Mouse (Mus musculus) intestine, embryonic 14.5 days (tissue): ENCODE results near the gene Srgap3. TPM values are rescaled to one million over a fixed set of nuclear protein-coding genes. Genes with fewer than 3 reads are reported as not detected.
A peak's percentile ranks its signal among the peaks of the same experiment; 100 is the strongest.

Source experiments
- ATAC-seq: fragments of 200-750 bp; cut with Nextera tagmentation; replicated peaks from 2 replicates; pipeline ENCODE4 v1.8.0; 2017; ENCODE audit warnings: low read depth, moderate number of reproducible peaks, moderate TSS enrichment, moderate library complexity; ENCODE audit not compliant: low FRiP score, low TSS enrichment
- DNase-seq: peaks from one replicate; pipeline ENCODE4 v3.0.0-alpha.2; 2018; ENCODE audit warnings: low spot score
- H3K27ac ChIP-seq: fragments of 300-500 bp; sonication (generic); 2 replicates; pipeline ENCODE4 v1.5.1; 2014; ENCODE audit warnings: low read depth, mild to moderate bottlenecking, control low read depth
- H3K27me3 ChIP-seq: fragments of 300-500 bp; sonication (generic); replicated peaks from 2 replicates; pipeline ENCODE4 v1.6.1; 2014; ENCODE audit warnings: low read length, control low read depth; ENCODE audit not compliant: control insufficient read depth, insufficient read depth
- H3K36me3 ChIP-seq: fragments of 300-500 bp; sonication (generic); 2 replicates; pipeline ENCODE4 v1.6.1; 2014; ENCODE audit warnings: low read length, control low read depth; ENCODE audit not compliant: control insufficient read depth, insufficient read depth
- H3K4me1 ChIP-seq: fragments of 300-500 bp; sonication (generic); replicated peaks from 2 replicates; pipeline ENCODE4 v1.6.1; 2014; ENCODE audit warnings: low read length, control low read depth, mixed read lengths; ENCODE audit not compliant: control insufficient read depth, insufficient read depth
- H3K4me2 ChIP-seq: fragments of 300-500 bp; sonication (generic); 2 replicates; pipeline ENCODE4 v1.6.1; 2014; ENCODE audit warnings: low read length
- H3K4me3 ChIP-seq: fragments of 300-500 bp; sonication (generic); 2 replicates; pipeline ENCODE4 v1.5.1; 2014; ENCODE audit warnings: low read depth, low read length, control low read depth, mixed read lengths
- H3K9ac ChIP-seq: fragments of 300-500 bp; sonication (generic); 2 replicates; pipeline ENCODE4 v1.6.1; 2014; ENCODE audit warnings: mild to moderate bottlenecking, low read length
- H3K9me3 ChIP-seq: fragments of 300-500 bp; sonication (generic); 2 replicates; pipeline ENCODE4 v1.6.1; 2016; ENCODE audit warnings: low read length, control low read depth; ENCODE audit not compliant: control insufficient read depth
- WGBS: fragments of 180-500 bp; shearing (Covaris S2); extraction: QIAGEN DNeasy Blood & Tissue Kit; methylation state at CpG from one replicate; pipeline ENCODE4 v1.1.7; 2014; 5-methylcytosine and 5-hydroxymethylcytosine counted together
- polyA plus RNA-seq: library from polyadenylated mRNA; unstranded; fragments of >200 nt; fragmentation: Nextera tagmentation; extraction: Ambion mirVana; gene quantifications from 2 replicates; pipeline ENCODE4 v1.2.1, GENCODE M21; 2014

Gene Srgap3
- polyA plus RNA-seq: 5.5 and 6.8 TPM in 2 replicates

GRCm38 (mm10) chr6:112946895-112947436, at the start of gene Srgap3:
Srgap3 (minus strand) TSS chr6:112947266.
- peak within 1 kb of the TSS; percentile 68 for H3K9ac ChIP-seq
- H3K36me3 ChIP-seq: no peaks in the 10 kb centered on the region
- H3K4me3 ChIP-seq: peak within 1 kb of the TSS; percentile 77
- H3K4me2 ChIP-seq: peak within 1 kb of the TSS; percentile 51
- peak; percentile 91 for DNase-seq
- no peaks in the 10 kb centered on the region for H3K27me3 ChIP-seq
- ATAC-seq: peak; percentile 90
- peak within 1 kb of the TSS; percentile 69 for H3K27ac ChIP-seq
- H3K9me3 ChIP-seq: no peaks in the 10 kb centered on the region
- WGBS: under 1% methylated on average over 31 of the region's 31 CpGs
- H3K4me1 ChIP-seq: peaks cover 24% of the 10 kb centered on the region

- Histone ChIP-seq H3K27ac (no peak overlapping the region), H3K4me3 (no peak overlapping the region), H3K9ac (no peak overlapping the region), H3K27me3 (no peaks in the 10 kb centered on the region), H3K4me1 (no peaks in the 10 kb centered on the region; the same call in 1 of the 2 replicates), H3K9me3 (no peaks in the 10 kb centered on the region), H3K36me3 (no peaks in the 10 kb centered on the region), H3K4me2 (no peak overlapping the region)
- no peak for DNase-seq
- WGBS: 39% methylated on average over 1 of the region's 1 CpGs
- ATAC-seq: no peak
Observed at GRCm38 (mm10) chr6:112995708-112996107, 48.6 kb upstream of the Srgap3 start.

GRCm38 (mm10) chr6:112990119-112990518, 43.1 kb upstream of the Srgap3 start:
- ATAC-seq: no peak
- no peaks in the 10 kb centered on the region for H3K4me1 ChIP-seq

GRCm38 (mm10) chr6:112985362-112986314, 38.6 kb upstream of the Srgap3 start:
- no peak overlapping the region for H3K27ac ChIP-seq
- no peak overlapping the region for H3K4me2 ChIP-seq
- H3K36me3 ChIP-seq: no peaks in the 10 kb centered on the region
- H3K27me3 ChIP-seq: no peaks in the 10 kb centered on the region
- no peaks in the 10 kb centered on the region for H3K4me1 ChIP-seq
- no peak for DNase-seq
- ATAC-seq: no peak
- 70% methylated on average over 9 of the region's 9 CpGs for WGBS
- H3K9me3 ChIP-seq: no peaks in the 10 kb centered on the region
- no peak overlapping the region for H3K9ac ChIP-seq
- H3K4me3 ChIP-seq: no peak overlapping the region

More at GRCm38 (mm10) chr6:112990119-112990518, 43.1 kb upstream of the Srgap3 start:
- Histone ChIP-seq H3K4me2 (no peak overlapping the region), H3K36me3 (no peaks in the 10 kb centered on the region), H3K27me3 (no peaks in the 10 kb centered on the region), H3K9ac (no peak overlapping the region), H3K9me3 (no peaks in the 10 kb centered on the region), H3K4me3 (no peak overlapping the region), H3K27ac (no peak overlapping the region)
- DNase-seq: no peak
- 67% methylated on average over 1 of the region's 1 CpGs for WGBS

- Histone ChIP-seq H3K27me3 (no peaks in the 10 kb centered on the region), H3K4me3 (no peak overlapping the region), H3K9me3 (no peaks in the 10 kb centered on the region), H3K4me2 (no peak overlapping the region), H3K36me3 (no peaks in the 10 kb centered on the region), H3K4me1 (no peaks in the 10 kb centered on the region), H3K9ac (no peak overlapping the region), H3K27ac (no peak overlapping the region)
- ATAC-seq: no peak
- DNase-seq: no peak
- 35% methylated on average over 7 of the region's 7 CpGs for WGBS
Observed at GRCm38 (mm10) chr6:112982241-112982640, 35.2 kb upstream of the Srgap3 start.

- no peaks in the 10 kb centered on the region for H3K27me3 ChIP-seq
- DNase-seq (no peak), ATAC-seq (no peak)
- H3K27ac ChIP-seq: no peak overlapping the region
- 88% methylated on average over 3 of the region's 3 CpGs for WGBS
- no peak overlapping the region for H3K9ac ChIP-seq
- H3K4me2 ChIP-seq: no peak overlapping the region
- H3K4me1 ChIP-seq: peaks cover 3% of the 10 kb centered on the region
- H3K4me3 ChIP-seq: no peak overlapping the region
- H3K9me3 ChIP-seq: no peaks in the 10 kb centered on the region
- H3K36me3 ChIP-seq: no peaks in the 10 kb centered on the region
Observed at GRCm38 (mm10) chr6:112978947-112979346, 31.9 kb upstream of the Srgap3 start.

- Histone ChIP-seq H3K27ac (no peak overlapping the region), H3K36me3 (no peaks in the 10 kb centered on the region), H3K27me3 (no peaks in the 10 kb centered on the region), H3K4me2 (no peak overlapping the region), H3K4me3 (no peak overlapping the region), H3K9me3 (no peaks in the 10 kb centered on the region), H3K4me1 (peaks cover 20% of the 10 kb centered on the region), H3K9ac (no peak overlapping the region)
- 82% methylated on average over 4 of the region's 4 CpGs for WGBS
- no peak for ATAC-seq
- no peak for DNase-seq
Observed at GRCm38 (mm10) chr6:112977246-112977645, 30.2 kb upstream of the Srgap3 start.

GRCm38 (mm10) chr6:112976541-112976940, 29.5 kb upstream of the Srgap3 start:
- H3K4me1 ChIP-seq: peaks cover 21% of the 10 kb centered on the region
- H3K36me3 ChIP-seq: no peaks in the 10 kb centered on the region

More at GRCm38 (mm10) chr6:112976541-112976940, 29.5 kb upstream of the Srgap3 start:
- ATAC-seq: no peak
- no peaks in the 10 kb centered on the region for H3K27me3 ChIP-seq
- DNase-seq: no peak
- H3K4me3 ChIP-seq: no peak overlapping the region
- no peaks in the 10 kb centered on the region for H3K9me3 ChIP-seq
- H3K27ac ChIP-seq: no peak overlapping the region
- no peak overlapping the region for H3K9ac ChIP-seq
- no peak overlapping the region for H3K4me2 ChIP-seq
